Mouse (Mus musculus) ovary, postnatal 14 days (tissue): ENCODE results near the gene Jpt1.
"Not testable (repeated sequence)": the region's sequence is repeated elsewhere in the genome, so short reads cannot be mapped to it uniquely, and the experiment has no call there.

Experiments used
- DNase-seq: peaks from one replicate; pipeline ENCODE4 v3.0.0; 2022; ENCODE audit warnings: low spot score

The Jpt1 gene

GRCm38 (mm10) chr11:115514238-115514663 lies at the start of gene Jpt1:
Gene Jpt1, minus strand, starts transcription at chr11:115514387.
- DNase-seq = peak; percentile 96

- no peak for DNase-seq
These were observed 49.2 kb upstream of the Jpt1 start for GRCm38 (mm10) chr11:115563406-115563805.

DNA sequence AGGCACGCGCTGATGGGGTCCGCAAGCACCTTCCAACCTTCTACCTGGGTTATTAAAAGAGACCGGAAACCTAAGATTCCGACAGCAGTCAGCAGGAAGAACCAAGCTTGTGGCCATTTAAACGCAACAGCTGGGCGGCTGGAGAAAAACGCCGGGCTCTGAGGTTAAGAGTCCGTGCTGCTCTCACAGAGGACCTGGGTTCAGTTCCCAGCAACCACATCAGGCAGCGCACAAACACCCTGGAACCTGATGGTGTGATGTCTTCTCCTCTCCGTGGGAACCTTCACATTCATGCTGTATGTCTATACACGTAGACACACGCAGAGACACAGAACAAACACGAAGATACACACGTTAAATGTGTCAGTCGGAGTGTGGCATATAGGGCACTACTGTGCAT lies 41.5 kb upstream of the Jpt1 start:
- DNase-seq = no peak

DNA sequence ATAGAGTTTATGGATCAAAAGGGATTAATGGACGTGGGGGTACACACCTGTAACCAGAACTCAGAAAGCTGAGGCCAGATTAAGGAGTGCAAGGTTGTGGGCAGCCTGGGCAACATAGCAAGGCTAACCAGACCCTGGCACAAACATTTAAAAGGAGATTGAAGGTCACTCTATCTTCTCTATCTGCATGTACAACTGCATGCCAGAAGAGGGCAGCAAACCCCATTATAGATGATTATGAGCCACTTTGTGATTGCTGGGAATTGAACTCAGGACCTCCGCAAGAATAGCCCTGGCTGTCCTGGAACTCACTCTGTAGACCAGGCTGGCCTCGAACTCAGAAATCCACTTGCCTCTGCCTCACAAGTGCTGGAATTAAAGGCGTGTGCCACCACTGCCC lies 38.6 kb upstream of the Jpt1 start:
- no peak for DNase-seq

- no peak for DNase-seq
These were observed 29.4 kb upstream of the Jpt1 start for GRCm38 (mm10) chr11:115543571-115543970.

GRCm38 (mm10) chr11:115538045-115538444 lies 23.9 kb upstream of the Jpt1 start:
- DNase-seq = no peak

GRCm38 (mm10) chr11:115536856-115537568 lies 22.8 kb upstream of the Jpt1 start:
- DNase-seq = no peak

DNA sequence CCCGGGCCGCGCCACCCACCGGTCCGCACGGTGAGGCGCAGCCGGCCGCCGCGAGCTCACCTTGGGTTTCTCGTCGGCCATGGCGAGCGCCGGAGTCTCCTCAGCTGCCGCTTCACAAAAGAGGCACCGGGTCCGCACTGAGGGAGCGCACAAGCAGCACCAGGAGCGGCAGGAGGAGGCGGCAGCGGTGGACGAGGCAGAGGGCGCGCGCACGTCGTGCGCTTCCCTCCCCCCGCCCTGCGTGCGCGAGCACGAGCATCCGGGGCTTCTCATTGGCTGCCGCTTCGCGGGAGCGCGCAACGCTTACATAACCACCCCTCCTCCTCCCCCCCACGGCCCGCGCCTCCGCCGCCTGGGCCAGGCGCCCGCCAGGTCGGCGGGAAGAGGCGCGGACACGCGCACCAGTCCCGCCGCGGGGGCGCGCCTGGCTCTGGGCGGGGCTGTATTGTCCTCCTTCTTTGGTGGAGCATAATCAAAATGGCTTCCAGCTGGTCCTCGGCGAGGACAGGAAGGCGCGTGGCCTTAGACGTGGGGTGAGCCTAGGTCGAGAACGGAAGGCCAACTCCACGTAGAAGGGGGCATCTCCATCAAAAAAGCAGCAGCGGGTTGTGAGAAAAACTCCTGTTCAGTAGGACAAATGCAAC lies 22.0 kb upstream of the Jpt1 start, which contains the start of gene Sumo2:
Sumo2 (minus strand) TSS at position 239 of the 644 bp plus-strand sequence.
- peak; percentile 99 for DNase-seq

DNA sequence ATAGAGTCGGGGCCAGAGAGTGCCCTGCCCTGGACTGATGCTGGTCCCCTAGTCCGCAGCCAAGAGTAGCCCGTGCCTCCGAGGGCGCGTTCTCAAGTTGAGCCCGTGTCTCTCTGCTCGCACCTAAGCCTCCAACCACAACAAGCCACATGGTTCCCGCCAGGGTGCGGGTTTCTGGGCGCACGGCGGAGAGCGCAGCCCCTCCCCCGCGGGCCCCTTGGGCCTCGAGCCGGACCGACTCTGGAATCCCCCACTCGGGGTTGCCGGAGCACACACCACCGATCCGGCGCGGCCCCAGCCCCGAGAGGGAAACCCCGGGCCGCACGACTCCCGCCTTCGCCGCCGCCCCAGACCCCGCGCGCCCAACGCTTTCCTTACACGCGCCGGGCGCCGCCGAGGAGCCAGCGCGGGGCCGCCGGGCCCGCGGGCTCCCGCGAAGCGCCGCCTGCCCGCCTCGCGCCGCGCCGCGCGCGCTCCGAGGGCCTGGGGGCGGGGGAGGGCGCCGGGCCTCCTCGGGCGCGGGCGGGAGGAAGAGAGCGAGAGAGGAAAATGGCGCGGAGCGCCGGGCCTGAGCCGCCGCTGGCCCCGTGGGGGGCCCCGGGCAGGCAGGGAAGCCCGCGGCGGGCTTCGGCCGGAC lies 21.3 kb upstream of the Jpt1 start:
- DNase-seq = peak; percentile 49

DNA sequence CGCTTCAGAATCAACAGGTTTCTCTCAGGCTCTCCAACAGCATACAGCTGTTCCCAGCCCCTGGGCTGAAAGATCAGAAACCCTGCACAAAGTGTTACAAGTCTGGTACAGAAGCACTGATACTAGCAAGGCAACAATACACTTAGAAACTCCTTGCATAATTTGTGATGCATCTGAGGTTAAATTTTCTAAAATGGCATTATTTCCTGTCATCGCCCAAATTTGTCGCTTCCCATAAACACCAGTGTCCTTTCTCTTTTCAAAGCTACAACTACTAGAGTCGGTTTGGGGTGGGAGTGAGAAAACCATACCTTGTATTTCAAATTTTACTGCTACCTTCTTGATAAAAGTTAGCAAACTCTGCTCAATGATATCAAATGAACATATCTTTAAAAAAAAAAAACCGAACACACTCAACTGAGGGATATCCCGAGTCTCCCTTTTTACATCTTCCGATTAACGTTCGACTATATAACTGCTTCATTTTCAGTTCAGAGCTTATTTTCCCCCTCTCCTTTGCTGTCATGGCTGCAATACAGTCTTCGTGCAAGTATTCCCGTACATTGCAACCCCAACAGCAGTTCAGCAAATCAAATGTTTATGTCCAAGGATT lies 20.7 kb upstream of the Jpt1 start:
- no peak for DNase-seq

DNA sequence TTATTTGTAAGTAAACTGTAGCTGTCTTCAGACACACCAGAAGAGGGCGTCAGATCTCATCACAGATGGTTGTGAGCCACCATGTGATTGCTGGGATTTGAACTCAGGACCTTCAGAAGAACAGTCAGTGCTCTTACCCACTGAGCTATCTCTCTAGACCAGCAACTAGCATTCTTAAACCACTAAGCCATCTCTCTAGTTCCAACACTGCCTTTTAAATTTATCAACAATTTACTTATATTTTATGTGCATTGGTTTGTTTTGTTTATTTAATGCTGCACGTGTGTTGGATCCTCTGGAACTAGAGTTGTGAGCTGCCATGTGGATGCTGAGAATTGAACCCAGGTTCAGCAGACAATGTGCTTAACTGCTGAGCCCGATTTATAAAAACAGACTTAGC lies 12.3 kb upstream of the Jpt1 start:
- DNase-seq = not testable (repeated sequence)

- DNase-seq = no peak
These were observed 8.5 kb upstream of the Jpt1 start for GRCm38 (mm10) chr11:115522703-115523102.

DNA sequence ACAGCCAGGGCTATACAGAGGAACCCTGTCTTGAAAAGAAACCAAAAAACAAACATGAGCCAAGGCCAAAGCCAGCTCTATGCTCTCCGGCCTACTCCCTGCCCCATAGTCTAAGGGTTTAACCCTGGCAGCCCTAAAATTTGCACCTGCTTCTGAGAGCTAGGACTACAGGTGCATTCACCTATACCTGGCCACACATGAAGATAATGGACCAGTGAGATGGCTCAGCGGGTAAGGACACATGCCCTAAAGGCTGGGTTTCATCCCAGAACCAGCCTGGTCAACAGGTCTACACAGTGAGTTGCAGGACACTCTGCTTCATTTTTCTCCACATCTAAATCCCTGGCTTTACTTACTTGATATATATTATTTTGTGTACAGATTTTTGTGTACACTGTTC lies 8.1 kb upstream of the Jpt1 start:
- DNase-seq = no peak

DNA sequence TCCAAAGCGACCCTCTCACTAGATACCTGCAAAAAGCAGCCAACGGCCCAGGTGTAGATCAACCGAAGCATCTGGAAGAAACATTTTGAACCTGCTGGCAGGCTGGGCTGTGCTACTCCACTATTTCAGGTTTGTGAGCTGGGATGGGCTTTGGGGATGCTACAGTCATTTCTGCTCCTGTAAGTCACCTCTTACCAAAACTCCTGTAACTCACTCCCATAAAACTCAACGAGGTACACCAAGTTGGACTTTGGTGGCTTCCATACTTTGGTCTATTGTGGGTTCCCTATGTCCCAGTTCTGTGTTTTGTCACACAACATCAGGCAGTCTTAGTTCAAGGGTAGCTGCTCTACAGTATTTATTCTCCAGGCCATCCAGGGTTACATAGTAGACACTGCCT lies 6.9 kb upstream of the Jpt1 start:
- no peak for DNase-seq

DNA sequence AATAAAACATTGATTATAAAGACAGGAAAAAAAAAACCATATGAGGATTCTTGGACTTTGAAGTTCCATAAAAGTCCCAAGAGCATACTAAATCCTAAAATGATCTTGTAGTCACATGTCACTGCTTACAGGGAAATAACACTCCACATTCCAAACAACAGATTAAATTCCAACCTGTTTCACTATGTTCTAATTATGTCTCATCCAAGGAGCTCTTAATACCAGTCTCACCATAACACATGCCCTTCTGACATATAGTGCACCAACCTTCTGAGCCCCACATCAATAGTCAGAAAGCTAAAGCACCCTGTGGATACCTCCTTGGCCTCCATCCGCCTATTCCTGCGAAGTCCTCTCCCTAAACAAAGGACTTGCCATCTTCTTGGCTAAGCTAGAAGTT lies 6.0 kb upstream of the Jpt1 start:
- DNase-seq = no peak

- DNase-seq = no peak
These were observed 5.4 kb upstream of the Jpt1 start for GRCm38 (mm10) chr11:115519581-115519980.

DNA sequence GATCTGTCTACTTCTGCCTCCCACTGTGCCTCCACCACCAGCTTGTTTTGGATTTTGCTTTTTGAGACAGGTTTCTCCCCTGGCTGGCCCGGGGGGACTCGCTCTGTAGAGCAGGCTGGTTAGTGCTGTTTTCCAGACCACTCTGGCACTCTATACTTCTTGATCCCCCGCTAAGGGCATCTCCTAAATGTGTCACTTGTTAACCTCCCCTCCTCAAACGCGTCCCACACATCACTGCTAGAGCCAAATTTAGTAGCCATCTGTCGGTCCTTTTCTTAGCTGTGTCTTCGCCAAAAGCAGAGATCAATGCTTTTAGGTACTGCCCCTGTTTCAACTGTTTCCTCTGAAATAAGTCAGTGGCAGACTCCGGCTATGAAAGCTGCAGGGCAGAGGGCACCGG lies 4.5 kb upstream of the Jpt1 start:
- no peak for DNase-seq

- no peak for DNase-seq
These were observed 2.8 kb upstream of the Jpt1 start for GRCm38 (mm10) chr11:115516942-115517341.

DNA sequence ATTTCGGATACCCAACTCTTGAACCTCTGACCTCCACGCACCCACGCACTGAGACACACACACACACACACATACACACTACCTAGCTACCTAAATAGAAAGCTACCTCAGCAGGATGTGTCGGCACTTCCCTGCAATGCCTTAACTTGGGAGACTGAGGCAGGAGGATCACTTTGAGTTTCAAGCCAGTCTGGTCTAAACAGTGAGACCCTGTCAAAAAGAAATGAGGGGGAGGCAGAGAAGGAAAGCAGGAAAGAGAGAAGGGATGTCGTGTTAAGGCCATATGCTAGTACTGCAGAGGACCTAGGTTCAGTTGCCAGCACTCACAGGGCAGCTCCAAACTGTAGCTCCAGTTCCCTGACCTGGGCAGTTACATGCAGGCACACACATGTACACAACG lies 834 bp upstream of the Jpt1 start:
- DNase-seq = no peak

DNA sequence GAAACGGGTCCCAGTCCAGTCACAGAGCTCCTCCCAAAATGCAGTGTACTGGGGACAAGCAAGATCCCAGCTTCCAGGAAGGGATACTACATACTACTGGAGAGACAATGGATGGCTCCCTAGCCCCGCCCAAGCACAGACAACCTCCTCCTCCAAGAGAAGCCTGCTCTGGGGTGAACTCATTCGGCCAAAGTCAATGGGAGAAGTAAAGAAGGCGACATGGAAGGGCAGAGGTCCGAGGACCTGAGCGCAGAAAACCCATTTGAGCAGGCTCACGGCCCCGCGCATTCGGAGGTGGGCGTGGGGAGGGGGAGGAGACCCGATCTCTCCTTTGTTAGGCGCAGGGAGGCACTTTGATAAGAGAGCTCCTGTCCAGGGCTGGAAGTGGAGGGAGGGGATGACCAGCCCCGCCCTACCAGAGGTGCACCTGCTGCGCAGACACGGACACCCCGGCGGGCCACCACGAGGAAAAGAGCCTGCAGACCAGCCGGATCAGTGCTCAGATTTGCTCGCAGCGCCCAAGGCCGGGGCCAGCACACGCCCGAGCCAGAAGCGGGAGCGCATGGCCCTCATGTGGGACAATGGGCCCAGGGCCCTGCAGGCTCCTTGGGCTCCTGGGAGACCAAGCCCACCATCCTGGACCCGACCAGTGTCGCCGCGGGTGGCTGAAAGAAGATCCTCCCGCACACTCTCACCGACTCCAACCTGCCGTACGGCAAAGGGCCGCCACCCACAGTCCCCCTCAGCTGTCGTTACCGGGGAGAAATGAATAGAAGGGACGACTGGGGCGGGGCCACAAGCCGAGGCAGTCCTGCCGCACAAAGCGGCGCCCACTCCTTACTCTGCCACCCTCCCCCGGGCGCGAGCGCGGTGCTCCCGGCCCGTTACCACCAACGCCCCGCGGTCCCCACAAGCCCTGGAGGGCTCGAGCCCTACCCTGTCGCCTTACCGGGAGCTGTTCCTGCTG lies 633 bp downstream of the Jpt1 start:
- DNase-seq = no peak

- no peak for DNase-seq
These were observed 1.6 kb downstream of the Jpt1 start for GRCm38 (mm10) chr11:115512407-115513183.
